Mouse (Mus musculus): ENCODE data around the gene Rgs21. TPM values are rescaled to one million over a fixed set of nuclear protein-coding genes. Genes with fewer than 3 reads are reported as not detected.

The Rgs21 gene
- polyA plus RNA-seq, 1 experiment from 2014 or later = not detected

- Histone ChIP-seq H3K4me3 (no peak overlapping the region), H3K9me3 (no peaks in the 10 kb centered on the region), H3K27me3 (no peaks in the 10 kb centered on the region), H3K9ac (no peak overlapping the region), H3K27ac (no peak overlapping the region), H3K4me1 (replicated peaks) (no peaks in the 10 kb centered on the region; the same call in 1 of the 2 replicates), H3K4me2 (no peak overlapping the region), H3K36me3 (no peaks in the 10 kb centered on the region)
- no peak for ATAC-seq (ENCODE audit: low FRiP score)
Observed at GRCm38 (mm10) chr1:144498725-144499124, 68.7 kb downstream of the Rgs21 start.

GRCm38 (mm10) chr1:144498051-144498450, 69.4 kb downstream of the Rgs21 start:
- H3K27ac ChIP-seq = no peak overlapping the region
- H3K9me3 ChIP-seq = no peaks in the 10 kb centered on the region
- 52% methylated on average over 3 of the region's 3 CpGs for WGBS
- no peaks in the 10 kb centered on the region for H3K36me3 ChIP-seq
- no peak overlapping the region for H3K4me2 ChIP-seq
- no peak for ATAC-seq (ENCODE audit: low FRiP score)
- no peak overlapping the region for H3K9ac ChIP-seq
- H3K4me1 ChIP-seq (replicated peaks) = no peaks in the 10 kb centered on the region; the same call in 1 of the 2 replicates
- H3K4me3 ChIP-seq = no peak overlapping the region
- H3K27me3 ChIP-seq = no peaks in the 10 kb centered on the region

- no peak for ATAC-seq (ENCODE audit: low FRiP score)
- H3K4me3 ChIP-seq = no peak overlapping the region
- no peaks in the 10 kb centered on the region for H3K9me3 ChIP-seq
- H3K27me3 ChIP-seq = no peaks in the 10 kb centered on the region
- WGBS = 92% methylated on average over 1 of the region's 1 CpGs
- no peak overlapping the region for H3K4me2 ChIP-seq
- H3K36me3 ChIP-seq = no peaks in the 10 kb centered on the region
- no peaks in the 10 kb centered on the region; the same call in 1 of the 2 replicates for H3K4me1 ChIP-seq (replicated peaks)
- no peak overlapping the region for H3K9ac ChIP-seq
- H3K27ac ChIP-seq = no peak overlapping the region
Observed at GRCm38 (mm10) chr1:144493336-144493735, 74.1 kb downstream of the Rgs21 start.

GRCm38 (mm10) chr1:144488223-144488835, 79.1 kb downstream of the Rgs21 start:
- H3K9me3 ChIP-seq = no peaks in the 10 kb centered on the region
- no peak overlapping the region for H3K4me3 ChIP-seq
- H3K9ac ChIP-seq = no peak overlapping the region
- no peak for ATAC-seq (ENCODE audit: low FRiP score)
- 71% methylated on average over 5 of the region's 5 CpGs for WGBS
- H3K4me2 ChIP-seq = no peak overlapping the region
- H3K27me3 ChIP-seq = no peaks in the 10 kb centered on the region
- no peaks in the 10 kb centered on the region for H3K36me3 ChIP-seq
- H3K4me1 ChIP-seq (replicated peaks) = no peaks in the 10 kb centered on the region
- no peak overlapping the region for H3K27ac ChIP-seq

Other genes with a start within 250 kb of the Rgs21 start
- gene Rgs18, start 207.8 kb upstream of the Rgs21 start, polyA plus RNA-seq (2015; fragmentation: Nextera tagmentation; extraction: Ambion mirVana) = 0.22 and 0.52 TPM in 2 replicates

Data from hindbrain, embryonic 13.5 days (tissue).